Mouse (Mus musculus) T-cell, adult 66 days (primary cell): Measurements from ENCODE around the gene Vmn1r75. TPM values are rescaled to one million over a fixed set of nuclear protein-coding genes. Genes with fewer than 3 reads are reported as not detected.

Experiments used
- total RNA-seq, 2 experiments: library from RNA; stranded (reverse); gene quantifications; 3 replicates in 1 of 2; 4 replicates in 1 of 2; pipeline ENCODE4 v1.2.4; 2023

The Vmn1r75 gene
- total RNA-seq = not detected

DNA sequence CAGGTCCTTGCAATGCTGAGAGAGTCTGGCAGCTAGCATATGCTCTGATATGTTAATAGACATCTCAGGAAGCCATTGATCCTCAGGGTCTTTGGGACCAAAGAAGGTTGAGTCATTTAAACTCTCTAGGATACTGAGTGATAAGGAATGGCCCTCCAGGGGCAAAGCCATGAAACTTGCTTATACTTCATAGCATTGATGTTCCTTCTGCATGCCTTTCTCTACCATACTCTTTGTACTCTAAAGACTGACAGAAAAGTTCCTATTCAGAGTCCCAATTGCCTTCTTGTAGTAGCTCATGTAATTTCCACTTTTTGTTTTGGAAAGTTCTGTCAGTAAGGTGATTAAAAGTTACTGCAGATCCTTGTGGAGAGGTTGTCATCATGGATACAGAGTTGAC, at the start of gene Vmn1r75:
Vmn1r75 (plus strand) TSS at position 301 of the 400 bp plus-strand sequence.

DNA sequence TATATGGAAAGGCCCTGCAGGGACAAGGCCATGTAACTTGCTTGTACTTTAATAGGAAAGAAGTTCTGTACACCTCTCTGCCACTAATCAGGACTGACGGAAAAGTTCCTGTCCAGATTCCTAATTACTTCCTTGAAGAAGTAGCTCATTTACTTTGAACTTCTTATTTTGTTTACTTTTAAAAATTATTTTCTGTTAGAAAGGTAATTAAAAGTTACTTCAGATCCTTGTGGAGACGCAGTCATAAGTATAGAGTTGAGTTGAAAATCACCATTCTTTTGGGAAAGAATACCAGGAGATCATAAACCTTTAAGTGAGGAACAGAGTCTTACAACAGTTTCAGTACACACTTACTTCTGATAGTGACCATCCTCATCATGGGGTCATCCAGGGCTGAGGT, 40.8 kb upstream of the Vmn1r75 start, which contains the start of gene Vmn1r74:
Vmn1r74 (plus strand) TSS at position 301 of the 400 bp plus-strand sequence.

Other genes starting within 250 kb of the Vmn1r75 start
- not detected for gene Vmn1r72, start 194.5 kb upstream of the Vmn1r75 start, total RNA-seq
- not detected for gene Vmn1r73, start 144.4 kb upstream of the Vmn1r75 start, total RNA-seq
- gene Vmn1r74, start 40.6 kb upstream of the Vmn1r75 start, total RNA-seq = not detected
- gene Vmn1r76, start 63.6 kb downstream of the Vmn1r75 start, total RNA-seq = not detected
- not detected for gene Vmn1r77, start 162.1 kb downstream of the Vmn1r75 start, total RNA-seq